Mouse (Mus musculus) kidney, adult 2 months (tissue): ENCODE measurements around the gene Nfe2l2. TPM values are rescaled to one million over a fixed set of nuclear protein-coding genes. Genes with fewer than 3 reads are reported as not detected.

ENCODE experiments used
- DNase-seq: peaks from one replicate; pipeline ENCODE4 v3.0.0; 2021
- H3K27ac ChIP-seq: fragments of 200-500 bp; 2 replicates; pipeline ENCODE4 v1.5.1; 2012; ENCODE audit warnings: low read depth, low read length, control low read depth, inconsistent platforms; ENCODE audit not compliant: insufficient read depth
- H3K27me3 ChIP-seq: fragments of 200-500 bp; replicated peaks from 2 replicates; pipeline ENCODE4 v1.6.1; 2012; ENCODE audit warnings: mild to moderate bottlenecking, moderate library complexity, low read length, inconsistent platforms; ENCODE audit not compliant: control insufficient read depth, insufficient read depth
- H3K36me3 ChIP-seq: fragments of 200-500 bp; 2 replicates; pipeline ENCODE4 v1.6.1; 2012; ENCODE audit warnings: mild to moderate bottlenecking, moderate library complexity, low read length, inconsistent platforms; ENCODE audit not compliant: control insufficient read depth, insufficient read depth
- H3K4me1 ChIP-seq: fragments of 200-500 bp; 2 replicates; pipeline ENCODE4 v1.6.1; 2011; ENCODE audit warnings: low read length; ENCODE audit not compliant: control insufficient read depth, insufficient read depth
- H3K4me3 ChIP-seq: fragments of 200-500 bp; 2 replicates; pipeline ENCODE4 v1.5.1; 2011; ENCODE audit warnings: mild to moderate bottlenecking, low read depth, low read length, control low read depth; ENCODE audit not compliant: insufficient read depth
- CTCF ChIP-seq: fragments of 200-500 bp; conservative IDR thresholded peaks from 2 replicates; pipeline ENCODE4 v1.5.1; 2011; ENCODE audit warnings: low read depth, mild to moderate bottlenecking, control low read depth, low read length, moderate library complexity, mixed read lengths; ENCODE audit not compliant: insufficient read depth, insufficient read length
- POLR2A ChIP-seq: fragments of 200-500 bp; IDR thresholded peaks from one replicate; pipeline ENCODE4 v1.6.1; 2011; ENCODE audit warnings: low read depth, low read length, control low read depth
- WGBS: fragments of 180-500 bp; shearing (Covaris S2); methylation state at CpG from one replicate; pipeline ENCODE4 v1.1.7; 2018; 5-methylcytosine and 5-hydroxymethylcytosine counted together
- polyA plus RNA-seq: library from polyadenylated mRNA; depleted of rRNA; stranded (reverse); fragments of >200 nt; gene quantifications from 2 replicates; pipeline ENCODE4 v1.2.3, GENCODE M21; 2012; rRNA removed

Nfe2l2 gene
- polyA plus RNA-seq, 1 experiment, result 58.0 TPM

- H3K27ac ChIP-seq, result no peak overlapping the region
- 95% methylated on average over 8 of the region's 8 CpGs for WGBS
- no peak for DNase-seq
- H3K27me3 ChIP-seq, result no peaks in the 10 kb centered on the region
- H3K4me3 ChIP-seq, result no peak overlapping the region
- H3K36me3 ChIP-seq, result no peaks in the 10 kb centered on the region
- TF ChIP-seq POLR2A, result no peak
- TF ChIP-seq CTCF, result no peak
- peaks cover 4% of the 10 kb centered on the region; the same call in 1 of the 2 replicates for H3K4me1 ChIP-seq
These were observed 76.0 kb downstream of the Nfe2l2 start for GRCm38 (mm10) chr2:75628487-75628886.

GRCm38 (mm10) chr2:75626597-75627440, 77.6 kb downstream of the Nfe2l2 start:
- Histone ChIP-seq H3K36me3 (no peaks in the 10 kb centered on the region), H3K4me3 (no peak overlapping the region), H3K27ac (no peak overlapping the region), H3K27me3 (no peaks in the 10 kb centered on the region), H3K4me1 (peaks cover 7% of the 10 kb centered on the region; the same call in 1 of the 2 replicates)
- TF ChIP-seq POLR2A, result no peak
- DNase-seq, result no peak
- 81% methylated on average over 6 of the region's 6 CpGs for WGBS

Other genes starting within 250 kb of the Nfe2l2 start
- 16.2 and 34.0 TPM in 2 replicates for gene Hnrnpa3, start 45.4 kb downstream of the Nfe2l2 start, polyA plus RNA-seq
- 13.3 and 14.8 TPM in 2 replicates for gene Agps, start 127.5 kb upstream of the Nfe2l2 start, polyA plus RNA-seq
- gene Ttc30b, start 233.9 kb upstream of the Nfe2l2 start, polyA plus RNA-seq, result 9.4 and 11.8 TPM in 2 replicates